Mouse (Mus musculus): ENCODE results near the gene Gpr84. TPM values are rescaled to one million over a fixed set of nuclear protein-coding genes. Genes with fewer than 3 reads are reported as not detected.

Gpr84 gene
- polyA plus RNA-seq, 1 experiment from 2014 or later, result 0.26 TPM

GRCm38 (mm10) chr15:103339961-103340337, 29.5 kb upstream of the Gpr84 start, which contains the start of gene Zfp385a:
Gene Zfp385a, minus strand, starts transcription at chr15:103340093.
- Histone ChIP-seq H3K4me3 (replicated peaks; ENCODE audit: low read depth, low read length) (peak within 1 kb of the TSS; percentile 52), H3K4me2 (ENCODE audit: low read length) (peak within 1 kb of the TSS; percentile 59), H3K9ac (replicated peaks; ENCODE audit: low read length) (peak within 1 kb of the TSS; percentile 59), H3K4me1 (ENCODE audit: control insufficient read depth, insufficient read depth, low read length) (peaks cover 5% of the 10 kb centered on the region), H3K27me3 (ENCODE audit: control insufficient read depth, insufficient read depth, low read length) (peaks cover 7% of the 10 kb centered on the region; the same call in 1 of the 2 replicates), H3K36me3 (ENCODE audit: control insufficient read depth, insufficient read depth, low read length) (no peaks in the 10 kb centered on the region), H3K27ac (replicated peaks; ENCODE audit: low read depth, low read length) (no peak within 1 kb of the TSS), H3K9me3 (ENCODE audit: control insufficient read depth, low read length) (no peaks in the 10 kb centered on the region)
- WGBS, result under 1% methylated on average over 25 of the region's 26 CpGs
- peak; percentile 76 for DNase-seq
- ATAC-seq (ENCODE audit: low FRiP score, low TSS enrichment), result peak; percentile 57

GRCm38 (mm10) chr15:103339166-103339960, 29.0 kb upstream of the Gpr84 start:
- peaks cover 7% of the 10 kb centered on the region; the same call in 1 of the 2 replicates for H3K27me3 ChIP-seq (ENCODE audit: control insufficient read depth, insufficient read depth, low read length)
- ATAC-seq (ENCODE audit: low FRiP score, low TSS enrichment) (peak; percentile 26), DNase-seq (peak; percentile 66)
- H3K9me3 ChIP-seq (ENCODE audit: control insufficient read depth, low read length), result no peaks in the 10 kb centered on the region
- 1% methylated on average over 29 of the region's 31 CpGs for WGBS
- H3K4me3 ChIP-seq (replicated peaks; ENCODE audit: low read depth, low read length), result peak overlapping the region; percentile 52
- peak overlapping the region; percentile 59 for H3K4me2 ChIP-seq (ENCODE audit: low read length)
- peaks cover 7% of the 10 kb centered on the region for H3K4me1 ChIP-seq (ENCODE audit: control insufficient read depth, insufficient read depth, low read length)
- H3K36me3 ChIP-seq (ENCODE audit: control insufficient read depth, insufficient read depth, low read length), result no peaks in the 10 kb centered on the region
- no peak overlapping the region for H3K27ac ChIP-seq (replicated peaks; ENCODE audit: low read depth, low read length)
- peak overlapping the region; percentile 59 for H3K9ac ChIP-seq (replicated peaks; ENCODE audit: low read length)

- Histone ChIP-seq H3K4me1 (ENCODE audit: control insufficient read depth, insufficient read depth, low read length) (peaks cover 13% of the 10 kb centered on the region), H3K9me3 (ENCODE audit: control insufficient read depth, low read length) (no peaks in the 10 kb centered on the region), H3K9ac (replicated peaks; ENCODE audit: low read length) (no peak overlapping the region), H3K27ac (replicated peaks; ENCODE audit: low read depth, low read length) (no peak overlapping the region), H3K4me2 (ENCODE audit: low read length) (peak overlapping the region; percentile 59), H3K36me3 (ENCODE audit: control insufficient read depth, insufficient read depth, low read length) (no peaks in the 10 kb centered on the region), H3K27me3 (ENCODE audit: control insufficient read depth, insufficient read depth, low read length) (peaks cover 7% of the 10 kb centered on the region; the same call in 1 of the 2 replicates), H3K4me3 (replicated peaks; ENCODE audit: low read depth, low read length) (peak overlapping the region; percentile 52)
- no peak for DNase-seq
- 35% methylated on average over 4 of the region's 4 CpGs for WGBS
- no peak for ATAC-seq (ENCODE audit: low FRiP score, low TSS enrichment)
Observed at GRCm38 (mm10) chr15:103338829-103339165, 28.4 kb upstream of the Gpr84 start.

GRCm38 (mm10) chr15:103336996-103337667, 26.7 kb upstream of the Gpr84 start:
- H3K27me3 ChIP-seq (ENCODE audit: control insufficient read depth, insufficient read depth, low read length), result peaks cover 7% of the 10 kb centered on the region; the same call in 1 of the 2 replicates
- ATAC-seq (ENCODE audit: low FRiP score, low TSS enrichment) (no peak), DNase-seq (no peak)
- H3K4me2 ChIP-seq (ENCODE audit: low read length), result no peak overlapping the region
- H3K4me1 ChIP-seq (ENCODE audit: control insufficient read depth, insufficient read depth, low read length), result peaks cover 24% of the 10 kb centered on the region
- WGBS, result 27% methylated on average over 11 of the region's 11 CpGs
- no peaks in the 10 kb centered on the region for H3K36me3 ChIP-seq (ENCODE audit: control insufficient read depth, insufficient read depth, low read length)
- H3K4me3 ChIP-seq (replicated peaks; ENCODE audit: low read depth, low read length), result no peak overlapping the region
- no peak overlapping the region for H3K9ac ChIP-seq (replicated peaks; ENCODE audit: low read length)
- no peaks in the 10 kb centered on the region for H3K9me3 ChIP-seq (ENCODE audit: control insufficient read depth, low read length)
- no peak overlapping the region for H3K27ac ChIP-seq (replicated peaks; ENCODE audit: low read depth, low read length)

GRCm38 (mm10) chr15:103335488-103336235, 25.2 kb upstream of the Gpr84 start:
- no peaks in the 10 kb centered on the region for H3K36me3 ChIP-seq (ENCODE audit: control insufficient read depth, insufficient read depth, low read length)
- no peak for ATAC-seq (ENCODE audit: low FRiP score, low TSS enrichment)
- 20% methylated on average over 7 of the region's 7 CpGs for WGBS

DNA sequence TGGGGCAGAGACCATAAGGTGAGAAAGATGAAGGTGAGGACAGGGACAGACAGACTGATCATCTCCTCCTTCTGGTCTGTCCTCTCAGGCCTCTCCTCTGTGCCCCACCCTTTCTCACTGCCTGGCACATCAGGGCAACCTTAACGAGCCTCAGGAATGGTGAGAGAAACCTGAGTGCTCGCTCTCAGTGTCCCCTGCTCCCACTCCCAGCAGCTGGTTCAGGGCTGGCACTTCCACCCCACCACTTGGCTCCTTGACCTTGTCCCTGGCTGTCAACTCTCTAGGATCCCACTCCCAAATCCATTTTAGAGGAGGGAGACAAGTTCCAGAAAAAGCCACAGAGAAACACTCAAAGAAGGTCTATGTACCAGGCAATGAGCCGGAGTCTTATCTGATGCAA, 24.6 kb upstream of the Gpr84 start:
- no peaks in the 10 kb centered on the region for H3K9me3 ChIP-seq (ENCODE audit: control insufficient read depth, low read length)
- DNase-seq, result no peak
- H3K4me3 ChIP-seq (replicated peaks; ENCODE audit: low read depth, low read length), result no peak overlapping the region
- H3K4me1 ChIP-seq (ENCODE audit: control insufficient read depth, insufficient read depth, low read length), result peaks cover 24% of the 10 kb centered on the region
- H3K27me3 ChIP-seq (ENCODE audit: control insufficient read depth, insufficient read depth, low read length), result no peaks in the 10 kb centered on the region
- no peak overlapping the region for H3K4me2 ChIP-seq (ENCODE audit: low read length)
- no peaks in the 10 kb centered on the region for H3K36me3 ChIP-seq (ENCODE audit: control insufficient read depth, insufficient read depth, low read length)
- H3K9ac ChIP-seq (replicated peaks; ENCODE audit: low read length), result no peak overlapping the region
- WGBS, result 53% methylated on average over 3 of the region's 3 CpGs
- ATAC-seq (ENCODE audit: low FRiP score, low TSS enrichment), result no peak
- no peak overlapping the region for H3K27ac ChIP-seq (replicated peaks; ENCODE audit: low read depth, low read length)

More at GRCm38 (mm10) chr15:103335488-103336235, 25.2 kb upstream of the Gpr84 start:
- Histone ChIP-seq H3K27ac (replicated peaks; ENCODE audit: low read depth, low read length) (no peak overlapping the region), H3K9ac (replicated peaks; ENCODE audit: low read length) (no peak overlapping the region), H3K9me3 (ENCODE audit: control insufficient read depth, low read length) (no peaks in the 10 kb centered on the region), H3K4me1 (ENCODE audit: control insufficient read depth, insufficient read depth, low read length) (peaks cover 24% of the 10 kb centered on the region), H3K27me3 (ENCODE audit: control insufficient read depth, insufficient read depth, low read length) (no peaks in the 10 kb centered on the region), H3K4me2 (ENCODE audit: low read length) (no peak overlapping the region), H3K4me3 (replicated peaks; ENCODE audit: low read depth, low read length) (no peak overlapping the region)
- DNase-seq, result no peak

DNA sequence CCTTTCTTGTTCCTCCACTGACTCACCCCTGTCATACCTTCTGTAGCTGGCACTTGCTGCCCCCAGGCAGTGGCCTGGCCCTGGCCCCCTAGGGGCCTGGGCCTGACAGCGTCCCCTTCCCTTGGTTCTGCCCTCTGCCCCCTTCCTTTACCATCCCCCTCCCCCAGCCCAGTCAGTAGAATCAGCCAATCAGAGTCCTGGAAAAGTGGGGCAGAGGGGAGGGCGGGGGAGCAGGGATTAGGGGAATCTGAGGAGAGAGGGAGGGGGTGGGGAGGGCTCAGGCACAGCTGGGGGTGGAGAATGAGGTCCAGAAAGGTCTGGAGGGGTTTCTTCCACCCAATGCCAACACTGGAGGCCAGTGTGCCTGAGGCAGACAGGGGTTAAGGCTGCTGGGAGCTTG, 23.8 kb upstream of the Gpr84 start:
- no peaks in the 10 kb centered on the region for H3K36me3 ChIP-seq (ENCODE audit: control insufficient read depth, insufficient read depth, low read length)
- peak; percentile 70 for DNase-seq
- H3K27me3 ChIP-seq (ENCODE audit: control insufficient read depth, insufficient read depth, low read length), result no peaks in the 10 kb centered on the region
- 7% methylated on average over 2 of the region's 2 CpGs for WGBS
- H3K4me2 ChIP-seq (ENCODE audit: low read length), result 0 out of 2 replicates have a peak overlapping the region, but pooled peaks have one; percentile 17
- H3K27ac ChIP-seq (replicated peaks; ENCODE audit: low read depth, low read length), result 0 out of 2 replicates have a peak overlapping the region, but pooled peaks have one; percentile 1
- peaks cover 21% of the 10 kb centered on the region for H3K4me1 ChIP-seq (ENCODE audit: control insufficient read depth, insufficient read depth, low read length)
- no peak overlapping the region for H3K4me3 ChIP-seq (replicated peaks; ENCODE audit: low read depth, low read length)
- no peaks in the 10 kb centered on the region for H3K9me3 ChIP-seq (ENCODE audit: control insufficient read depth, low read length)
- ATAC-seq (ENCODE audit: low FRiP score, low TSS enrichment), result peak; percentile 50
- H3K9ac ChIP-seq (replicated peaks; ENCODE audit: low read length), result no peak overlapping the region

DNA sequence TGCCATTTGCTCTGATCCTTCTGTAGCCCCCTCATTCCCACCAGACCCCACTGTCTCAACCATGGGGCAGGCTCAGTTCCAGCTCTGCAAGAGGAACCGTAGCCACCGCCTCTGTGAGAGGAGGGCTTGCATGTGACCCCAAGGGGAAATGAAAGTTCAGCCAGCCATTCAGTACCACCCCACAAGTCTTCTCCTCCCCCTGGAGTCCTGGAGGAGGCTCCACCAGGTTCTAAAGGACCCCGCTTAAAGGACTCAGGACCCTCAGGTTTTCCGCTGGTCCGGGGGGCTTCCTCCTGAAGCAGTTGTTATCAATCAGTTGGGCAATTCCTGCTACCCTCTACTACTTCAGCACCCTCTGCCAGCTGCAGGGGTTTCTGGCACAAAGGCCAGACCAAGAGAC, 23.3 kb upstream of the Gpr84 start:
- WGBS, result 27% methylated on average over 5 of the region's 5 CpGs

More for the DNA sequence above, 23.3 kb upstream of the Gpr84 start:
- Histone ChIP-seq H3K27me3 (ENCODE audit: control insufficient read depth, insufficient read depth, low read length) (no peaks in the 10 kb centered on the region), H3K4me3 (replicated peaks; ENCODE audit: low read depth, low read length) (no peak overlapping the region), H3K4me2 (ENCODE audit: low read length) (0 out of 2 replicates have a peak overlapping the region, but pooled peaks have one; percentile 17), H3K4me1 (ENCODE audit: control insufficient read depth, insufficient read depth, low read length) (peaks cover 19% of the 10 kb centered on the region), H3K27ac (replicated peaks; ENCODE audit: low read depth, low read length) (0 out of 2 replicates have a peak overlapping the region, but pooled peaks have one; percentile 1), H3K9ac (replicated peaks; ENCODE audit: low read length) (no peak overlapping the region), H3K36me3 (ENCODE audit: control insufficient read depth, insufficient read depth, low read length) (no peaks in the 10 kb centered on the region), H3K9me3 (ENCODE audit: control insufficient read depth, low read length) (no peaks in the 10 kb centered on the region)
- no peak for DNase-seq
- 0 out of 2 replicates have a peak, but pooled peaks have one; percentile 18 for ATAC-seq (ENCODE audit: low FRiP score, low TSS enrichment)

Data from midbrain, embryonic 14.5 days (tissue).